Mouse (Mus musculus): ENCODE measurements around the gene Lcn6.
"Not testable (repeated sequence)": the region's sequence is repeated elsewhere in the genome, so short reads cannot be mapped to it uniquely, and the experiment has no call there.

Lcn6 gene

DNA sequence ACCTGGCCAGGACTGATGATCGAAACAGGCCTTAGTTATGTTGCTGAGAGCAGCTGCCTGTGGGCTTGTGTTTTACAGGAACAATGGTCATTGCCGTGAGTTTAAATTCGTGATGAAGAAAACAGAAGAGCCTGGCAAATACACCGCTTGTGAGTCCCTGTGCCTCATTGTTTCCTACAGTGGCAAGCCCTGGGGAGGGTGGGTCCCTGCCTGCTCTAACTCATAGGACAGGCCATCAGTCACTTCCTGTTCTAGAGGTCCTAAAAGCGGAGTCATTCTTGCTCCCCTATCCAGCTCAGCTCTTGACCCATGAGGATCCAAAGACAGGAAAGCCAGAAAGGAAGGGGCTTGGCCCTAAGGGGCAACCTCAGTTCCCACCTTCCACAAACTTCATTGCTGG, 24.4 kb downstream of the Lcn6 start:
- DNase-seq (ENCODE audit: low read depth, low spot score): no peak

- no peak for DNase-seq (ENCODE audit: low read depth, low spot score)
These were observed 27.1 kb downstream of the Lcn6 start for GRCm38 (mm10) chr2:25703706-25704105.

DNA sequence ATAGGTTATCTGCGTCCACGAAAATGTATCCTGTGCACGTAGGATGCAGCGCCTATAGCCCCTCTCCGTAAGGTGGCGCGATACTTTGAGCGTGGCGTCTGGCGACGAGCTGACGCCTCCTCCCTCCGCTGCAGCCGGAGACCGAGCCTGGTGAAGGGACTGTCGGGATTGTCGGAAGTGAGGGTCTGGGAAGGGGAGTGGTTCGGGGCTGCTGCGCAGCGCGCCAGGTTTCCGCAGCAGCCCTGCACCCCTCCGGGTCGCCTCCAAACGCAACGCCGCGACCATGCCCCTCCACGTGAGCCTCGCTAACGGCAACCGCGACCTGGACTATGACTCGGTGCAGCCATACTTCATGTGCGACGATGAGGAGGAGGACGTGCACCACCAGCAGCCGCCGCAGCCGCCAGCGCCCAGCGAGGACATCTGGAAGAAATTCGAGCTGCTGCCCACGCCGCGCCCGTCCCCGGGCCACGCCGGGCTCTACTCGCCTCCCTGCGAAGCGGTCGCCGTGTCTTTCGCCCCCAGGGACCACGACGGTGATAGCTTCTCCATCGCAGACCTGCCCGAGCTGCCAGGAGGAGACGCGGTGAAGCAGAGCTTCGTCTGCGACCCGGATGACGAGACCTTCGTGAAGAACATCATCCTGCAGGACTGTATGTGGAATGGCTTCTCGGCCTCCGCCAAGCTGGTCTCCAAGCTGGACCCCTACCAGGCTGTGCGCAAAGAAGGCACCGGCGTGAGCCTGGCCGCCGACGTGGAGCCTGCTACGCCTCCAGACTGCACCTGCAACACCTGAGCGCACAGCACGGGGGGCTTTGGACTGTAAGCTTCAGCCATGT, 30.3 kb downstream of the Lcn6 start, which contains the start of gene Bmyc:
Bmyc (plus strand) TSS at position 97 of the 839 bp plus-strand sequence.
- peak; percentile 94 for DNase-seq (ENCODE audit: low read depth, low spot score)

DNA sequence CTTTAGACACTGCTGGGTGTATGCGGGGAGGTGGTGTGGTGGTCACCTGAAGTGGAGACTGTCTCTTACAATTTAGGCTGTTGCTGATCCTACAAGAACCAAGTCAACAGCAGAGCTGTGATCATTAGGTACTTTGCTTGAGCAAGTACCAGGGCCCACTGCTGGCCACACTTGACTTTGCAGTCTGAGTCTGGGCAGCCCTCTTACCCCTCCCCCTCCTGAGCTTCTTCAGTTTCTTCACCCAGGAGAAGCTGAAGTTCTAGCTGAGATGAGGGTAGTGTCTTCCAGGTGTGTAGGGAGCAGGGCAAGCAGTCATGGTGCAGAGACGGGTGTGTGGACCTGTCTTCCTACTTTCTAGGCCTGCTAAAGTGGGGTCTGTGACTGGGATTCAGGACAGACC, 31.5 kb downstream of the Lcn6 start:
- peak; percentile 46 for DNase-seq (ENCODE audit: low read depth, low spot score)

DNA sequence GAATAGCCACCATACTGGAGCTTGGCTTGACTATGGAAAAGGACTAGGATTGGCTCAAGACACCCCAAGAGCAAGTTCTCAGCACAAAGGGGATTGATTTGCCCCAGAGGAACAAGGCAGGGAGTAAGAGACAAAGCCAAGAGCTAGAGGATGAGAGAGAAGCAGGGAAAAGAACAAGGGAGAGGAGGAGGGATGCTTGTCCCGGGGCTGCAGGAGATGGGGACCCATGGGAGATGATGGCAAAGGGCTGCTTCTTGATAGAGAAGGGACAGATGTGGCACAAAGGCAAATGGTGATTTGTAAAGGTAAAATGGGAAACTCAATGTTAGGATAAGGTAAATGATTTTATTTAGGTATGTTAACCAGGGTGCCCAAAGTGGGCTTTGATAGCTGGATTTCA, 32.5 kb downstream of the Lcn6 start:
- DNase-seq (ENCODE audit: low read depth, low spot score): not testable (repeated sequence)

- not testable (repeated sequence) for DNase-seq (ENCODE audit: low read depth, low spot score)
These were observed 33.2 kb downstream of the Lcn6 start for GRCm38 (mm10) chr2:25709791-25710190.

GRCm38 (mm10) chr2:25711641-25712040, 35.1 kb downstream of the Lcn6 start:
- not testable (repeated sequence) for DNase-seq (ENCODE audit: low read depth, low spot score)

DNA sequence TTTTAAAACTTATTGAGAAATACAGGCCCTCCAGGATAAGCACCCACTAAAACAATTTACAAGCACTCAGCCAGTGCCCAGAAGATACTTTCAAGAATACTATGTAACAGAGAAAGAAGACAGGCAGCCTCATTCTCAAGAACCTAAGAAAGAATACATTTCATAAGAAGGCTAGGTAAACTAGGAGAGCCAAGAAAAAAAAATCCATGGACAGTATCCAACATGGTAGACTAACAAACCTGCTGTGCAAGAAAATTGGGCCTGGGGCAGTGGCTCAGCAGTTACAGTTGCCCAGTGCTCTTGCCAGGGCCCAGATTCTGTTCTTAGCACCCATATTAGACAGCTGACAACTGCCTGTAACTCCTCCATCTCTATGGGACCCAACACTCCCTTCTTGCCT, 40.6 kb downstream of the Lcn6 start:
- no peak for DNase-seq (ENCODE audit: low read depth, low spot score)

All from telencephalon, adult 2 months (tissue).